Mouse (Mus musculus) lung, embryonic 14.5 days (tissue): Measurements from ENCODE around the gene Stab1. TPM values are rescaled to one million over a fixed set of nuclear protein-coding genes. Genes with fewer than 3 reads are reported as not detected.

Source experiments
- ATAC-seq: fragments of 200-750 bp; cut with Nextera tagmentation; 2 replicates; pipeline ENCODE4 v1.8.0; 2017; ENCODE audit warnings: mild to moderate bottlenecking, moderate TSS enrichment, moderate library complexity; ENCODE audit not compliant: insufficient read depth
- DNase-seq: peaks from one replicate; pipeline ENCODE4 v3.0.0-alpha.2; 2015
- H3K27ac ChIP-seq: fragments of 300-500 bp; sonication (generic); 2 replicates; pipeline ENCODE4 v1.5.1; 2014; ENCODE audit warnings: low read depth, mild to moderate bottlenecking, moderate library complexity
- H3K27me3 ChIP-seq: fragments of 300-500 bp; sonication (generic); 2 replicates; pipeline ENCODE4 v1.6.1; 2014; ENCODE audit warnings: low read length, control low read depth; ENCODE audit not compliant: insufficient read depth
- H3K36me3 ChIP-seq: fragments of 300-500 bp; sonication (generic); 2 replicates; pipeline ENCODE4 v1.6.1; 2014; ENCODE audit warnings: control low read depth; ENCODE audit not compliant: insufficient read depth
- H3K4me1 ChIP-seq: fragments of 300-500 bp; sonication (generic); 2 replicates; pipeline ENCODE4 v1.6.1; 2014; ENCODE audit warnings: antibody characterized with exemption, control low read depth; ENCODE audit not compliant: insufficient read depth
- H3K4me2 ChIP-seq: fragments of 300-500 bp; sonication (generic); 2 replicates; pipeline ENCODE4 v1.6.1; 2014; ENCODE audit warnings: mild to moderate bottlenecking
- H3K4me3 ChIP-seq: fragments of 300-500 bp; sonication (generic); 2 replicates; pipeline ENCODE4 v1.5.1; 2014; ENCODE audit warnings: low read depth, low read length
- H3K9ac ChIP-seq: fragments of 300-500 bp; sonication (generic); 2 replicates; pipeline ENCODE4 v1.6.1; 2014
- H3K9me3 ChIP-seq: fragments of 300-500 bp; sonication (generic); 2 replicates; pipeline ENCODE4 v1.6.1; 2016; ENCODE audit warnings: low read depth, low read length, control low read depth
- CTCF ChIP-seq: IDR thresholded peaks from 2 replicates; pipeline ENCODE4 v1.5.1; 2016; ENCODE audit warnings: antibody characterized with exemption, low read depth
- WGBS: fragments of 180-500 bp; shearing (Covaris S2); extraction: QIAGEN DNeasy Blood & Tissue Kit; methylation state at CpG from one replicate; pipeline ENCODE4 v1.1.7; 2014; 5-methylcytosine and 5-hydroxymethylcytosine counted together
- polyA plus RNA-seq: library from polyadenylated mRNA; unstranded; fragments of >200 nt; fragmentation: Nextera tagmentation; extraction: Ambion mirVana; gene quantifications from 2 replicates; pipeline ENCODE4 v1.2.1, GENCODE M21; 2014

The Stab1 gene
- polyA plus RNA-seq, 1 experiment from 2014 or later: 71.3 TPM

GRCm38 (mm10) chr14:31177715-31178114, 9.3 kb upstream of the Stab1 start:
- peaks cover 98% of the 10 kb centered on the region for H3K36me3 ChIP-seq
- 90% methylated on average over 5 of the region's 5 CpGs for WGBS

GRCm38 (mm10) chr14:31177287-31177686, 8.8 kb upstream of the Stab1 start:
- no peaks in the 10 kb centered on the region for H3K9me3 ChIP-seq
- H3K4me1 ChIP-seq: no peaks in the 10 kb centered on the region
- no peak overlapping the region for H3K4me3 ChIP-seq
- TF ChIP-seq CTCF: no peak
- ATAC-seq (no peak), DNase-seq (no peak)
- 79% methylated on average over 16 of the region's 16 CpGs for WGBS
- no peak overlapping the region for H3K9ac ChIP-seq
- no peaks in the 10 kb centered on the region for H3K27me3 ChIP-seq
- H3K27ac ChIP-seq: no peak overlapping the region
- H3K36me3 ChIP-seq: peaks cover 98% of the 10 kb centered on the region
- no peak overlapping the region for H3K4me2 ChIP-seq

More at GRCm38 (mm10) chr14:31177715-31178114, 9.3 kb upstream of the Stab1 start:
- ATAC-seq: no peak
- H3K27ac ChIP-seq: no peak overlapping the region
- H3K27me3 ChIP-seq: no peaks in the 10 kb centered on the region
- H3K4me2 ChIP-seq: no peak overlapping the region
- no peak overlapping the region for H3K4me3 ChIP-seq
- no peak overlapping the region for H3K9ac ChIP-seq
- no peak for DNase-seq
- H3K4me1 ChIP-seq: no peaks in the 10 kb centered on the region
- no peaks in the 10 kb centered on the region for H3K9me3 ChIP-seq
- TF ChIP-seq CTCF: no peak

GRCm38 (mm10) chr14:31173537-31173936, 5.1 kb upstream of the Stab1 start:
- no peak for TF ChIP-seq CTCF
- ATAC-seq (no peak), DNase-seq (no peak)
- Histone ChIP-seq H3K27me3 (no peaks in the 10 kb centered on the region), H3K9me3 (no peaks in the 10 kb centered on the region), H3K9ac (no peak overlapping the region), H3K4me1 (no peaks in the 10 kb centered on the region), H3K36me3 (peaks cover 85% of the 10 kb centered on the region), H3K4me2 (no peak overlapping the region), H3K27ac (peak overlapping the region; percentile 6; the same call in 1 of the 2 replicates), H3K4me3 (no peak overlapping the region)
- 84% methylated on average over 7 of the region's 7 CpGs for WGBS

GRCm38 (mm10) chr14:31172781-31173455, 4.5 kb upstream of the Stab1 start:
- Histone ChIP-seq H3K27me3 (no peaks in the 10 kb centered on the region), H3K36me3 (peaks cover 80% of the 10 kb centered on the region), H3K4me2 (no peak overlapping the region), H3K27ac (peak overlapping the region; percentile 6; the same call in 1 of the 2 replicates), H3K9me3 (no peaks in the 10 kb centered on the region), H3K4me3 (no peak overlapping the region), H3K9ac (no peak overlapping the region), H3K4me1 (no peaks in the 10 kb centered on the region)
- ATAC-seq (no peak), DNase-seq (peak; percentile 32)
- WGBS: 70% methylated on average over 18 of the region's 18 CpGs
- no peak for TF ChIP-seq CTCF

- ATAC-seq (no peak), DNase-seq (no peak)
- WGBS: 95% methylated on average over 15 of the region's 15 CpGs
- Histone ChIP-seq H3K4me2 (no peak overlapping the region), H3K36me3 (peaks cover 69% of the 10 kb centered on the region), H3K27ac (no peak overlapping the region), H3K4me1 (no peaks in the 10 kb centered on the region), H3K4me3 (no peak overlapping the region), H3K27me3 (no peaks in the 10 kb centered on the region), H3K9me3 (no peaks in the 10 kb centered on the region), H3K9ac (no peak overlapping the region)
- TF ChIP-seq CTCF: no peak
Measured at GRCm38 (mm10) chr14:31171821-31172220, 3.4 kb upstream of the Stab1 start.

- Histone ChIP-seq H3K9me3 (no peaks in the 10 kb centered on the region), H3K4me3 (no peak overlapping the region), H3K4me1 (no peaks in the 10 kb centered on the region), H3K27me3 (no peaks in the 10 kb centered on the region), H3K36me3 (peaks cover 65% of the 10 kb centered on the region), H3K9ac (no peak overlapping the region), H3K27ac (no peak overlapping the region), H3K4me2 (no peak overlapping the region)
- no peak for TF ChIP-seq CTCF
- DNase-seq: no peak
- WGBS: 92% methylated on average over 11 of the region's 11 CpGs
- no peak for ATAC-seq
Measured at GRCm38 (mm10) chr14:31171386-31171785, 2.9 kb upstream of the Stab1 start.

GRCm38 (mm10) chr14:31170963-31171362, 2.5 kb upstream of the Stab1 start:
- ATAC-seq (no peak), DNase-seq (no peak)
- H3K9ac ChIP-seq: no peak overlapping the region
- no peaks in the 10 kb centered on the region for H3K27me3 ChIP-seq
- no peaks in the 10 kb centered on the region for H3K9me3 ChIP-seq
- H3K4me2 ChIP-seq: no peak overlapping the region
- no peak overlapping the region for H3K27ac ChIP-seq
- peaks cover 61% of the 10 kb centered on the region for H3K36me3 ChIP-seq
- TF ChIP-seq CTCF: no peak
- H3K4me1 ChIP-seq: no peaks in the 10 kb centered on the region
- WGBS: 80% methylated on average over 13 of the region's 13 CpGs
- no peak overlapping the region for H3K4me3 ChIP-seq

GRCm38 (mm10) chr14:31169508-31169907, 1.1 kb upstream of the Stab1 start:
- no peaks in the 10 kb centered on the region for H3K27me3 ChIP-seq
- no peak for TF ChIP-seq CTCF
- no peak overlapping the region for H3K27ac ChIP-seq
- WGBS: 63% methylated on average over 6 of the region's 6 CpGs
- peaks cover 46% of the 10 kb centered on the region for H3K36me3 ChIP-seq
- H3K4me3 ChIP-seq: no peak overlapping the region
- ATAC-seq (no peak), DNase-seq (no peak)
- H3K9ac ChIP-seq: no peak overlapping the region
- H3K9me3 ChIP-seq: no peaks in the 10 kb centered on the region
- H3K4me1 ChIP-seq: 0 out of 2 replicates have a peak, but pooled peaks cover 3% of the 10 kb centered on the region
- H3K4me2 ChIP-seq: no peak overlapping the region
